25 mouse cellular contexts compared by ENCODE assay signal in genomic region chr15:95902396-95902795, GRCm38 (mm10).
"Had no signal": no experiment of that assay in that cellular context is flagged by ENCODE, and none has a peak within 500 bp of the region (broad histone marks: within the 10 kb centered on the region; RNA-seq: fewer than 3 reads in every experiment).

No protein-coding gene starts in this region.

- H3K27me3 ChIP-seq: embryonic facial prominence, embryonic 12.5 days; embryonic facial prominence, embryonic 13.5 days; embryonic facial prominence, embryonic 15.5 days; forebrain, embryonic 12.5 days; forebrain, embryonic 13.5 days; forebrain, embryonic 15.5 days had no signal

- H3K4me3 ChIP-seq: embryonic facial prominence, embryonic 10.5 days; embryonic facial prominence, embryonic 12.5 days; embryonic facial prominence, embryonic 13.5 days; embryonic facial prominence, embryonic 15.5 days; erythroblast, embryonic 14.5 days; forebrain, embryonic 10.5 days; forebrain, embryonic 12.5 days; forebrain, embryonic 13.5 days; forebrain, embryonic 15.5 days; gastrocnemius, adult 2 months; heart, adult 2 months had no signal

- DNase-seq: cerebellum, adult 2 months; cerebellum, adult 8-10 months; cerebellum, adult 9-10 months; cerebellum, adult 9-11 months; cerebellum, postnatal 10 days; cerebellum, postnatal 14 days; cerebellum, postnatal 25 days; cerebellum, postnatal 36 days; embryo, embryonic 11 days; forebrain, postnatal 0 days; gastrocnemius, adult 2 months; gastrocnemius, postnatal 10 days; gastrocnemius, postnatal 14 days; gastrocnemius, postnatal 25 days; gastrocnemius, postnatal 36 days; heart, adult 2 months had no signal

- H3K9me3 ChIP-seq: embryonic facial prominence, embryonic 10.5 days; embryonic facial prominence, embryonic 12.5 days; embryonic facial prominence, embryonic 13.5 days; embryonic facial prominence, embryonic 15.5 days; forebrain, embryonic 10.5 days; forebrain, embryonic 12.5 days; forebrain, embryonic 13.5 days; forebrain, embryonic 15.5 days had no signal

- H3K36me3 ChIP-seq: embryonic facial prominence, embryonic 12.5 days; embryonic facial prominence, embryonic 15.5 days; forebrain, embryonic 10.5 days; forebrain, embryonic 12.5 days; forebrain, embryonic 15.5 days had no signal

- H3K27ac ChIP-seq: embryonic facial prominence, embryonic 10.5 days; embryonic facial prominence, embryonic 12.5 days; embryonic facial prominence, embryonic 13.5 days; embryonic facial prominence, embryonic 15.5 days; forebrain, embryonic 10.5 days; forebrain, embryonic 12.5 days; forebrain, embryonic 13.5 days; forebrain, embryonic 15.5 days; gastrocnemius, adult 2 months; heart, adult 2 months had no signal

- H3K4me1 ChIP-seq: embryonic facial prominence, embryonic 10.5 days; forebrain, embryonic 10.5 days; forebrain, embryonic 15.5 days had no signal
